Mouse (Mus musculus) cerebellum, adult 11 months (tissue): ENCODE results near the gene Selenoh.
A peak's percentile ranks its signal among the peaks of the same experiment; 100 is the strongest.
"Not testable (repeated sequence)": the region's sequence is repeated elsewhere in the genome, so short reads cannot be mapped to it uniquely, and the experiment has no call there.

ENCODE experiments used
- DNase-seq: peaks from one replicate; pipeline ENCODE4 v3.0.0; 2022

Selenoh gene

DNA sequence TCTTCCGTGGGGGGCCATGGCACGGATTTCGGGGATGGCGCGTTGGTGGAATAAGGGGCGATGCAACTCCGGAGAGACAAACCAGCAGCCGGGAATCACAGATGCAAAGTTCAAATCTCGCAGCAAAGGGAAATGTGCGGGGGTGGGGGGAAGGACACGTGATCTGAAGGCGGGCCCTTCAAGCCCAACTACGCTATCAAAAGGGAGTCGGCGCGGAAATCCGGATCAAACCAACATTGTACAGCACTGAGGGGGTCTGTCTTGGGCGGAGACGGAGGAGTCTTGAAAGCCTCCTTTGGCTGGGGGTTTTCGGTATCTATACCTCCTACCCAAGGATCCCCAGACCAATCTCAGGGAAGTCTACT is at the start of gene Selenoh:
Selenoh (minus strand) TSS at position 202 of the 365 bp plus-strand sequence.
- DNase-seq, result peak; percentile 72

DNA sequence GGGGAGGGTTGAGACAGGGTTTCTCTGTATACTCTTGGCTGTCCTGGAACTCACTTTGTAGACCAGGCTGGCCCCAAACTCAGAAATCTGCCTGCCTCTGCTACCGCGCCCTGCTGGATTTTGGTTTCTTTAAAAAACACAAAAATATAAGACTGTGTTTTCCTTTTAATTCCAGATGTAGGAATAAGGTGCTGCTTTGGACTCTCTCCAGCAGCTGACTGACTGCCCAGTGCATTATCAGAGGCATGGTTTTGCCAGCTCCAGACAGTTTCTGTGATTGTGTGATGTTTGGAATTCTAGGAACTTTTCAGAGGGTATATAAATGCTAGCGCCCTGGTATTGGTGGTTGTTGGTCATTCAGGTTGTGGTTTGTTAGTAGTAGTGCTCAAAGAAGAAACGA is 46.8 kb upstream of the Selenoh start:
- no peak for DNase-seq

DNA sequence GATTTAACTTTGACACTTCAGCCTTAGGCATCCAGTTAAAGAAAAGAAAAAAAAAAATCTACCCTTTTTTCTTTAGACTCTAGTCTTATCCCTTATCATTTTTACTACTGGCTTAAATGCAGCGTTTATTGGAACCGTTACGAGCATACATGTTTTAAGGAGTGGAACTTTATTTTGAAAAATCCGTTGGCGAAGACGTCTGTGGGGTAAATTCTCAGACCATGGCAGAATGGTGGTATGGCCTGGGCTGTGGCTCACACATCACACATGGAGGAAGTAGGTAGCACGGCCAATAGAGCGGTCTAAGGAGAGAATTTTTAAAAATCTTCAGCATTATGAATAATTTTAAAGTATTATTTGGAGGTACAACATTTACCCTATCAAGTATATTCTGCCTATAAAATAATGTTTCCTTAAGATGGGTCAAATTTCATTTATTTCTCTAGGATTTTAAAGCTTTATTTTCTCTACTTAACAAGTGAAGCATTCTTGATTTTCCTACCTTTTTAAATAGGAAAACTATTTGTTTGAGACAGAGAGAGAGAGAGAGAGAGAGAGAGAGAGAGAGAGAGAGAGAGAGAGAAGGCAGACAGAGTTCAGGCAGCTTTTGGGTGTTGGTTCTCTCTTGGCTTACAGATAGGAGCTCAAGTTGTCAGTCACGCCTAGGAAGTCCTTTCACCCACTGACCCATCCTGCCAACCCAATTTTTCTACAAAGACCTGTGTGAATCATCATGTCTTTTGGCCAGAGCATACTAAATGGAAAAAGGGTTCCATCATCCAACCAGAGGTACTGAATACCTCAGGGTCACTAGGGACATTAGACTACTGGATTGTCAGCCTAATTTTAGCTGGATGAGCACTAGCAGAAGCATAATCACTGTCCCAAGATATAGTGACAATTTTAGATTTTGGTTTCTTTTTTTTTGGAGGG is 46.1 kb upstream of the Selenoh start:
- no peak for DNase-seq

DNA sequence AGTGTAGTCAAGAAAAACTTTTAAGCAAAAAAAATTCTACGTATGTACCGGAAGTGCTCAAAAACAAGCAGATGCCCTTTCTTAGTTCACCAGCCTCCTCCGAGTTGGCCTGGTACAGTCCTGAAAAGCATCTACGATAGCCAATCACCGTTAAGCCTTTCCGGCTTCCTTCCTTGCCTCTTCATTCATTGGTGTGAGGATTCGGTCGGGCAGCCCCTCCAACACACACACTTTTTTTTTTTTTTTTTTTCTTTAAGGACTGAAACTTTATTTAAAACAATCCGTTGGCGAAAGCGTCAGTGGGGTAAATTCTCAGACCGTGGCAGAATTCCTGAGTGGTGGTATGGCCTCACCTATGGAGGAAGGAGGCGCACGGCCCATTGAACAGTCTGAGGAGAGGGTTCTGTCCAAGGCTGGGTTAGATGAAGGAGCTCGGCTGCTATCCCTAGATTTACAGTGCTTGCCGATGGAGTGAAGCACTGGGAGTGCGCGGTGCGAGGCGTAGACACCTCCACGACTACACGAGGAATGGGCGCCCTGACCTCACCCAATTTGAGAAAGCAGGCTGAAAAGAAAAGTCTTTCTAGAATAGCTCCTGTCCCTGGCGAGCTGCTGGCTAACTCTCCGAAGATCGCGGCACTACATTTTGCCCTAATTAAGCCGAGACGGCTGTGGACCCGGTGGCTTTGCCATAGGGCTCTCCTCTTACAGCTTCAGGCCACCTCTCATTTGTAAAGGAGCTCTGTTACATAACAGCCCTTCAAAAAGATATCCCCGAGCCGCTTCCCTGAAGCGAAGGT is 45.2 kb upstream of the Selenoh start:
- peak; percentile 68 for DNase-seq

DNA sequence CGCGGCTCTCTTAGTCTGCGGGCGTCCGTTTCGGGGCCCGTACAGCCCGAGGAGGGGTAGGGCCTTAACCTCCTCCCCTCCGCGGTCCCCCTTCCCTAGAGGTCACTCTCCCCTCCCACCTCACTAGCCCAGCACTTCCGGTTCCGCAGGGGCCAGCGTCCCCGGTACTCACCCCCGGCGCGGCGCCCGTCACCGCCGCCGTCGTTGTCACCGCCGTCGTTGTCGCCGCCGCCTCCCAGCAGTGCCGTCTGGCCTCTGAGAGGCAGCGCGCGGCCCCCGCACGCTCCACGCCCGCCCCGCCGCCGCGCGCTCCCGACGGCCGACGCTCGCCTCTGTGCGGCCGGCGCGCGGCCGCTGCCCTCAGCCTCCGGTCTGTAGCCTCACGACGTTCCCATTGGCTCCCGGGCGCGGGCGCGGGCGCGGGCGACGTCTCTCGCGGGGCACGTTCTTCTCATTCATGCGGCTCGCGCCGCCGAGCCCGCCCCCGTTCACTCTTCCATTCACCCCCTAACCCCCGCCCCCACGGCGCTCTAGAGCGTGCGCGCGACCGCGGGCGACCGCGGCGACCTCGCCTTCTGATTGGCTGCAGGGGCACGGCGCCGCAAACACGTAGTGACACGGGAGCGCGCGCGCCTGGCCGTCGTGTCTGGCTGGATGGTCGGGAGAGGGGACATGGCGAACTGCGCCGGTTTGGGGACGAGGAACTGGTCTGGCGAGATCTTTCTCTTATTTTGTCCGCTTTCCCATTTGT is 44.4 kb upstream of the Selenoh start, which contains the start of gene Zdhhc5:
Zdhhc5 (minus strand) TSS at position 370 of the 751 bp plus-strand sequence.
- peak; percentile 99 for DNase-seq

DNA sequence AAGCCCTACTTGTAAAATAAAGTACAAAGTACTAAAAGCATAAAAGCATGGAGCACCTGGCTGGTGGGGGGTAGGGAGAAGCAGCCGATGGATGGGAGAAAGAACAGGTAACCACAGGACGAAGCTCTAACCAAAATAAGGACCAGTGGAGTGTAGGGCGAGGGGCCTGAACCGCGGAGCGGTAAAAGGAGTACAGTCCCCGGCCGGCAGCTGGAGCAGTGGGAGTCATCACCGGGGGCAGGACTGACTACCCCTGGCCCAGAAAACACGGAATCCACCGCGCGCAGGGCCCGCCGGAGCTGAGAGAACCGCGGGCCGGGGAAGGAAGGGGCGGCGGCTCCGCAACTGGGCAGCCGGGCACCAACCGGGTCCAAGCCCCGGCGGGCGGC is 43.8 kb upstream of the Selenoh start:
- no peak for DNase-seq

DNA sequence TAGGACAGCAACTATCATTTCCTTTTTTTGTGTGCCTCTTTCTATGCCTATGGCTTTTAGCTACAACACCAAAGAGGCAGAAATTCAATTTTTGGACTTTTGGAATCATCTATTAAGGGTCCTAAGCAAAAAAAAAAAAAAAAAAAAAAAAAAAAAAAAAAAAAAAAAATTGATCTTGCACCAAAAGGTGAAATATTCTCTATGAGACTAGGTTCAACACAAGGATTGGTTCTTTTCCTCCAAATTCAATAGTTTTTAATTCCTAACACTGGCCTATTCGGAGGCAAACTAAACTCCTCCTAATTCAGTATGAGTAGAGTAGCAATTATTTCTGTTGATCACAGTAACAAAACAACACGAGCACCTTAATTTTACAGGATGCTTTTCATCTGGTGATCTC is 41.3 kb upstream of the Selenoh start:
- DNase-seq, result no peak

DNA sequence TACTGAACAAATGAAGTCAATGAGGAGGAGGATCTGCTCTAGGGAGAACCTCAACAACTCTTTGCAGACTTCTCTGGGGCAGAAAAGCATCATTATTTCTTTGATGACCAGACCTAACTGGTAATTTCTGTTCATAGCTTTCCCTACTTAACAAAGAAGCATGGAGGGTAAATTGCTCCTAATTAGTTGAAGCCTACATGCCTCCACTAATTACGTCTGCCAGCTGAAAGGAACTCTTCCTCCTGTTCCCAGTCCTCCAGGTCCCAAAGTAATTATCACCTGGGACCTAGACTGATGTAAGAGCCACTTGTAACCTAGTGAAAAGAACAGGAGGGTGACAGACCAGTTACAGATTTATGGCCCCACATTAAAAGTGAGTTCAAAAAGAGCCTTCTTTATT is 37.0 kb upstream of the Selenoh start:
- no peak for DNase-seq

DNA sequence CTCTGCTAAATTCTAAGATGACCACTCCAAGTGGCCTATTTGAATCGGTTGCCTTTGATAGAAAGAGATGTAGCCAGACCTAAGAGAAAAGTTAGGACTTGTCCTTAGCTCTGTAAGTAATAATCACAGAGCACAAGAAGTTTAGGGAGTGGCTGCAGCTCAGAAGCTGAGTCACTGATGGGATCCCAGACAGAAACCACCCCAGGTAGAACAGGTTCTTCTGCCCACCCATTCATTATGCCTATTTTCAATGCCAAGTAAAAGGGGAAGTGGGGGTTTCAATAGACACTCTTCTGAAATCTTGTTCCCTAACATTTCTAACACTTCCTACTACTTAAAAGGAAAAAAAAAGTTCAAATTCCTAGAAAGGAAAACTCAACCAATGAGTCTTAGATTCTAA is 34.7 kb upstream of the Selenoh start:
- DNase-seq, result no peak

DNA sequence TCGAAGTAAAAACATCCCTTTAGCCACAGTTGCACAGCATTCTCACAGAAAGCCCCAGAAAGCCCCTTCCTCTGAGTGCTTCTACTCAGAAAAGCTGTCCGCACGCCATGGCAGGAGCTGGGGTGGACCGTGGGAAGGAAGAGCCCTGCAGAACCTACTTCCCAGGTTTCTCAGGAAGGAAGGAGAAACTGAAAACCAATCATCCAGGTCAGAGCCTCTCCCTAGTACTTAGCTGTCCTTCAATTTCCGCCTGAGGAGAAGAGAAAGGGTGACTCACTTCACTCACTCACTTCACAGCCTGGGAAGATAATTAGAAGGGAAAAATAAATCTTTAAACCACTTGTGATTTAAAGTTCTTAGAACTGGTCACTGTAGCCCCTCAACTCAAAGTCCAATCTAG is 33.8 kb upstream of the Selenoh start:
- DNase-seq, result no peak

DNA sequence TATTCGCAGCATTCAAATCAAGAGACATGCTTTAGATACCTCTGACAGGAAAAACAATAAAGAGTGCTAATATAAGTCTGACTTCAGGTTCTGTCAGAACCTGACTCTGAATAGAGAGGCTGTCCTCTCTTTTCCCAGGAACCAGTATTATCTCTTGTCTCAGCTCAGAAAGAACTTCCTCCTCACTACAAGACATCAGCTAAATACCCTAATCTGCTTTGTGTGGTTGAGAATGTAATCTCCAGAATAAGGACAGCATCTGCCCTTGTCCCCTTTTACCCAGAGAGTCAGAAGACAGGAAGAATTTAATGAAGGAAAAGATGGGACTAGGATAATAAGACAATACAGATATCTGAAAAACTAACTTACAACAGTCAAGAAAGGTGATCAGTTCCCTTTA is 32.9 kb upstream of the Selenoh start:
- no peak for DNase-seq

DNA sequence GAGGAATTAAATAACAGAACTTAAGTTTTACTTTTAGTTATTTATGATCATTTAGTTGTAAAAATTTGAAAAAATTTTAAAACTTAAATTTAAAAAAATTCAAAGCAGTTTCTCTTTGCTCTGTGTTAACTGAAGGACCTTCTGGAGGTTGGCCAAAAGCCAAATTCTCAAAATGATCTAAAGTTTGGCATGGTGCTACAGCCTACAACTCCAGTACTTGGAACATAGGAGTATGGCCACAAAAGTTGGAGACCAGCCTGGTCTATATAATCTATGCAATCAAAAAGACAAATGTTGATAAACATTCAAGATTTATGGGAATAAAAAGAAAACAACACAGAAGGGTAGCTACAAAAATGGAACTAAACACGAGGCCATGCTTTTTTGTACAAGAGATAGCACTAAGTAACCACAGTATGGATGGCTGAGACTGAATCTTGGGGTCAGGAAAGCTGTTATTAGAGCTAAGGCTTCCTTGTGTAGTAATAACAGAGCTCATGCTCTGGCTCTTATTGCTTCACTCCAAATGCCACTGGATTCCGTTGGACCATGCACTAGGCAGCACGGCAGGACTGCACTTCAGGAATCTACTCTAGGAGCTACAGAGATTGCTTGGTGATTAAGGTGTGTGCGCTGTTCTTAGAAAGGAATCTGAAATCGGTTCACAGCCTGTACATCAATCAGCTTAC is 24.6 kb upstream of the Selenoh start:
- DNase-seq, result no peak

DNA sequence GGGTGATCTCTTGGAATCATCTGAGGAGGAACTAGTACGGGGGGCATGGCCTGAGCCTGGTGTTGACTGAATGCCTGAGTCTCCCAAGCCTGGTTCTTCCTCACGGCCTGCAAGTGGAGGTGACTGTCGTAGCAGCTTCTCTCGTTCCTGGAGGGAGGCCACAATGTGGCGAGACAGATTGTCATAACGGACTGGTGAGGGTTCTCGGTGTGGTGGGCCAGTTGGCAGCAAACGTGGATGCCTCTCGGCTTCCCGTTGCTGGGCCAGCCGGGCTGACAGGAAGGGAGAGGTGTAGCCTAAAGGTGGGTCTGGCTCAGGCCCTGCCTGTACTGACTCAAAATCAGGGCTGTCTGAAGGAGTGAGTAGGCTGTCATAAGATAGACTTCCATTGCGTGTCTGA is 19.5 kb upstream of the Selenoh start:
- DNase-seq, result peak; percentile 24

DNA sequence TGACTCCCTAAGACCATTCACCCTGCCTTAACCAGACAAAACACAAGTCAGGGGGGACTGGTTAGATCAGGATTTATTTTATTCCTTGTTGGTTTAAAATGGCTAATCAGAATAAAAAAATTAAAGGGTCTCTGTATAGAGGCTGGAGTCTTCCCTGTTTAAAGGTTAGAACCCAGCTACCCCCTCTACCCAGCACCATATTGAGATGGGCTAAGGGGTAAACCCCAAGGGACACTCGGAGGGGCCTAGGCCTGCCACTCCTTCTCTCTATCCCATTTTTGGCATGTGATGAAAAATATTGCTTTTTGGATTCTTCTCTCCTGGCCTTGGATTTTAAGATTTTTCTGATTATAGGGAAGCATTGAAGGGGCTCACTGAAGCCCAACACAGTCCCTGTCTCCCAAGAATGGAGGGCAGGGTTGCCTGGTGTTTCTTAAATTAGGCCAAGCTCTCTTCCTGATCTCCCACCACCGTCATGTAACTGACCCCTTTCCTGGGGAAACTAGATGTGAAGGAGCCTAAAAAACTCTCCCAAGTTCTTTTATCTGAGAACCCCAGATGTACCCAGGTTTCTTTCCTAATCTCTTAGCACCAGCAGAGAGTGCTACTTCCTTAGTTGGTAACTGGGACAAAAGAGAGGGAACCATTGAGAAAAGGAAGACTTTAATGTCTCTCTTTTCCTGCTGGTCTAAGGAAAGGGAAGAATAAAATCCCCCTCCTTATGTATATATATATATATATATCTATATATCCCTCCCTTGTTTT is 17.7 kb upstream of the Selenoh start:
- DNase-seq, result no peak

DNA sequence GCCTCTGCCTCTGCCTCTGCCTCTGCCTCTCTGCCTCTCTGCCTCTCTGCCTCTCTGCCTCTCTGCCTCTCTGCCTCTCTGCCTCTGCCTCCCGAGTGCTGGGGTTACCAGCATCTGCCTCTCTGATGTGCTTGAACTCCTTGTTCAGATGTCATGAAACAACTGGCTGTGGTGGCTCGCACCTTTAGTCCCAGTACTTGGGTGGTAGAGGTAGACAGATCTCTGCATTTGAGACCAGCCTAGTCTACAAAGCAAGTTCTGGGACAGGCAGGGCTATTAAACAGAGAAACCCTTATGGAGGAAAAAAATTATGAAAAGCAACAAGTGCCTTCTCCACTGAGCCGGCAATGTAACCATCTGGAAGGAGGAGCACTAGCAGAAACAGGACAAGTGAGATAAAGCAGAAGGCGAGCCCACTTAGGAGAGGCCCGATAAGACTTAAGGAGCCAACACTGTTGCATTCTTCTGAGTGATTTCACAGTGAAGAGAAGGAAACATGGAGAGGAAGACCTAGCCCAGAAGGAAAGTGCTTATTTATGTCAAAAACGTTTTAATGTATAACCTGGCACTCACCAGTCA is 12.1 kb upstream of the Selenoh start:
- no peak for DNase-seq

DNA sequence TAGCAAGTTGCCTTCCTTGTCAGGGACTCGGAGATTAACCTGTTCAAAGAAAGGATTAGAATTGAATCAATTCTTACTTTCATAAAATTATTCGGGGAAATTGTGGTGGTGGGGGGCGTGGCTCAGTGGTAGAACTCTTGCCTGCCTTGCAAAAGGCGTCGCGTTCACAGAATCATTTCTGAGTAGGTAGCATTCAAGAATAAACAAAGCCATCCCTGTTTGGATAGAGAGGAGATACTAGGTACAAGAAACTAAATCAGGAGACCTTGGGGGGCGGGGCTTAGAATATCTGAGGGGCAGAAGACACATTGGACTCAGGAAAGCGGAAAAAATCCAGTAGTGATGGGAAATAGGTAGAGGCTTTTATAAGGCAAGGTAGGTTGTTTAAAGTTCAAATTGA is 8.4 kb upstream of the Selenoh start, which contains the start of gene Tmx2:
Tmx2 (minus strand) TSS at position 125 of the 400 bp plus-strand sequence.
- no peak for DNase-seq

DNA sequence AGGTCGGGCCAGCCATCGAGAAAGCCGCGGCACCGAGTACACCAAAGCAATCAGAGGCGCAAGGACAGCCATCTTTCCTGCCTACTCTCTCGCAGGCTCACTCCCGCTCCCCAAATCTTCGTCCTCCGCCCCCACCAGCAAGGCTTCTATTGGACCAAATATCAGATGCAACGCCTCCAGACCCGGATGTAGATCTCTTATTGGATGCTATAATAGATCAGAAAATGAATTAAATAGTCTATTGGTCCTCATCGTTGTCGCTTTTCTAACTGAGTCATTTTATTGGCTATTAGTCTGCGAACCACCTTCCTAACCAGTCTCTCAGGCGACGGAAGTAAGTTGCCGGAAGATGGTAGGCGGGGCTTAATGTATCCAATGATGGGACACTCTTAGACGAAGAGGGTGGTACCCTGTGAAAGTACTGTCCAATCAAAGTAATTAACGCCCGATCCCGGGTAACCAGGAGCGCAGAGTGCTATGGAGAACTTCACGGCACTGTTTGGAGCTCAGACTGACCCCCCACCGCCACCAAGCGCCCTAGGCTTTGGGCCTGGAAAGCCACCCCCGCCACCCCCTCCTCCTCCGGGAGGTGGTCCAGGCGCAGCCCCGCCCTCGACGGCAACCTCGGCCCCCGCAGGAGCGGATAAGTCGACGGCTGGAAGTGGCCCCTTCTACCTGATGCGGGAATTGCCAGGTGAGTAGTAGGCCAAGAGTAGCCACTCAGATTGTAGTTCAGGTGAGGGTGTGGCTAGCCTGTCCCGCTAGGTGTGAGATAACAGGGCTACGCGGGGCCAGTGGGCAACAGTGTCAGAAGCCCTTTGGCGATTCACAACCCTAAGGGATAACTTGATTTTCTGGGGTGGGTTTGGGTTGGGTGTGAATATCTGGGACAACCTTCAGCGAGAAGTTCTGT is 7.7 kb upstream of the Selenoh start, which contains the start of the genes Gm28635 and Med19:
Gm28635 (minus strand) TSS at position 74 of the 913 bp plus-strand sequence.
Med19 (plus strand) TSS at position 435 of the 913 bp plus-strand sequence.
- peak; percentile 91 for DNase-seq

DNA sequence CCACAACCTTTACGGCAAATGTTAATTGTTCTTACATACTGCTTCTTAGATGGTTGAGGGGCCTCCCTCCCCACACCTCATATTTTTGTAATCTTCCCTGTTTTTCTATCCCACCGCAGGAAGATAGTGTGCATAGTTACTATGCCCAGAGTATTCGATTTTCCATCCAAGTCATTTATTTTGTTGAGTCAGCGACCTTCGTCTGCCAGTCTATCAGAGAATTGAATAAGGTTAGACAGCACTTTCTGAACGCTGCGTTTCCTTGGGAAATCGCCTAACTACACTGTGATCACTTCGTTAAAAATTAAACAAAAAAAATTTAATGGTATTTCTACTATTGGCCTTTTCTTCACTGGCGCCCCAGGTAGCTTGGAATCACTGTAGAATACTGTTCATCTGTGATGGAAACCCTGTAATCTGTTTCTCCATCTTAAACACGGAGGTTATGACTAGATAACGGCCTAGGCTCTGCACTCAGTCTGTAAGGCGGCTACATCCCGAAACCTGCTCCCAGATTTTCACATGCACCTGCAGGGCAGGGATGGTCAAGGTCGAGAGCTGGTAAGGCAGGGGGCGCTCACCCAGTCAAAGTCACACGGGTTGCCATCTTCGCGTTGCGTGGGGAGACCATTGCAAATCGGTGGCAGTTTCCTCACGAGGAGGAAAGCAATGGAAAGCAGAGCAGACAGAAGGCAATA is 6.8 kb upstream of the Selenoh start:
- DNase-seq, result no peak

DNA sequence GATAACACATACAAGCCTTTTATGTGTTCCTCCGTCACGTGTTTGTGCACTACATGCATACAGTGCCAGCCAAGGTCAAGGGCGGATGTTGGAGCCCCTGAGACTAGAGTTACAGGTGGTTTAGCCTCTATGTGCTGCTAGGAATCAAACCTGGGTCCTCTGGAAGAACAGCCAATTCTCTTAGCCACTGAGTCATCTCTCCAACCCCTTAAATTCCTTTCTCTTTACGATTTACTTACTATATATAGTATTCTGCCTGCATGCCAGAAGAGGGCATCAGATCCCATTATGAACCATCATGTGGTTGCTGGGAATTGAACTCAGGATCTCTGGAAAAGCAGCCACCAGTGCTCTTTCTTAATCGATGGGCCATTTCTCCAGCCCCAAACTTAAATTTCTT is 965 bp upstream of the Selenoh start:
- not testable (repeated sequence) for DNase-seq
